Mouse (Mus musculus) thymus, adult 2 months (tissue): ENCODE measurements at regions not wholly inside any gene's neighbourhood (a gene's known extent, or its start where the extent isn't known, plus 50 kb on each side); places are given as distances from the start of the nearest gene placed in this dataset.

ENCODE experiments used
- CTCF ChIP-seq: fragments of 200-500 bp; IDR thresholded peaks from 2 replicates; pipeline ENCODE4 v1.5.1; 2012; ENCODE audit warnings: mild to moderate bottlenecking, control low read depth, low read length, moderate library complexity, borderline replicate concordance; ENCODE audit not compliant: control insufficient read depth, poor library complexity, insufficient read depth; ENCODE audit errors: extremely low read depth
- POLR2A ChIP-seq: fragments of 200-500 bp; IDR thresholded peaks from 2 replicates; pipeline ENCODE4 v1.6.1; 2012; ENCODE audit warnings: mild to moderate bottlenecking, low read length, control low read depth, moderate library complexity; ENCODE audit not compliant: control insufficient read depth, poor library complexity, insufficient read depth; ENCODE audit errors: extremely low read depth

DNA sequence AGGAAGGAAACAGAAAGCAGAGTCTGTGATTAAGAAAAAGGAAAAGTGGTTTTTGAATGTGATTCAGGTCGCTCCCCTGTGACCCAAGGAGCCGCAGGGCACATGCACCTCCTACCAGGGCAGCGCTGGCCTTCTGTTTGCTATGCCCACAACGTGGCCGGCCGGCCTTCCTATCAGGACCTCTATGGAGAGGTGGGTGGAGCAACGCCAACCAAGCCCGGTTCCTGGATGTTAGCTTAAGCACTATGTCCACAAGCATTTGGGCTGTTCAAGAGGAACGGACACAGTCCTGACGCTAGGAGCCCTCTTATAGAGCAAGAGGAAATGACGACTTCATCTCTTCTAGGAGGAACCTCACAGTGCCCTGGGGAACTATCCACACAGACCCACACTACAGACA, 319.5 kb downstream of the Sox9 start:
- TF ChIP-seq POLR2A (no peak), CTCF (no peak)
